Mouse (Mus musculus): ENCODE measurements around the gene Scube1.

GRCm38 (mm10) chr15:83615245-83615644, 109.6 kb downstream of the Scube1 start:
- TF ChIP-seq GATA1 (IDR thresholded peaks at IDR 0.05; ENCODE audit: low read length) = no peak
- TF ChIP-seq TAL1 (IDR thresholded peaks at IDR 0.05; ENCODE audit: low read length) = no peak

All from erythroblast, embryonic 14.5 days (primary cell).